29 mouse cellular contexts compared by ENCODE assay signal in genomic region chr16:8766196-8766595, GRCm38 (mm10). TPM values are rescaled to one million over a fixed set of nuclear protein-coding genes. Genes with fewer than 3 reads are reported as not detected.
DNase-seq lines count a peak whose midpoint lies in the region; ATAC-seq and TF ChIP-seq lines count a peak whose summit lies in the region.
"Had no signal": no experiment of that assay in that cellular context is flagged by ENCODE, and none has a peak within 500 bp of the region (broad histone marks: within the 10 kb centered on the region; RNA-seq: fewer than 3 reads in every experiment).

No protein-coding gene starts in this region.

- no peaks in the 10 kb centered on the region for H3K4me1 ChIP-seq in lung, postnatal 0 days (ENCODE audit: insufficient read depth, low read depth, low read length)
- H3K4me1 ChIP-seq in liver, embryonic 15.5 days (replicated peaks): peaks cover 96% of the 10 kb centered on the region
- no peaks in the 10 kb centered on the region for H3K4me1 ChIP-seq in forebrain, embryonic 13.5 days
- H3K4me1 ChIP-seq in midbrain, embryonic 13.5 days (replicated peaks): peaks cover 7% of the 10 kb centered on the region; the same call in 1 of the 2 replicates
- H3K4me1 ChIP-seq: embryonic facial prominence, embryonic 15.5 days; hindbrain, embryonic 15.5 days; lung, embryonic 15.5 days; midbrain, embryonic 12.5 days; neural tube, embryonic 12.5 days; stomach, embryonic 15.5 days had no signal

- WGBS in lung, postnatal 0 days: 43% methylated on average over 9 of the region's 9 CpGs
- 35% methylated on average over 9 of the region's 9 CpGs for WGBS in liver, embryonic 15.5 days (ENCODE audit: insufficient replicate concordance)
- 53% methylated on average over 9 of the region's 9 CpGs for WGBS in forebrain, embryonic 13.5 days
- 43% methylated on average over 9 of the region's 9 CpGs for WGBS in midbrain, embryonic 13.5 days

- H3K27me3 ChIP-seq in lung, postnatal 0 days (replicated peaks; ENCODE audit: insufficient read depth, low read length): no peaks in the 10 kb centered on the region
- peaks cover 8% of the 10 kb centered on the region; the same call in 1 of the 2 replicates for H3K27me3 ChIP-seq in liver, embryonic 15.5 days
- H3K27me3 ChIP-seq in forebrain, embryonic 13.5 days: no peaks in the 10 kb centered on the region
- H3K27me3 ChIP-seq in midbrain, embryonic 13.5 days: no peaks in the 10 kb centered on the region
- H3K27me3 ChIP-seq: CH12.LX; embryonic facial prominence, embryonic 15.5 days; hindbrain, embryonic 15.5 days; lung, embryonic 15.5 days; neural tube, embryonic 12.5 days; stomach, embryonic 15.5 days had no signal

- no peaks in the 10 kb centered on the region for H3K36me3 ChIP-seq in lung, postnatal 0 days (ENCODE audit: insufficient read depth, low read length)
- no peaks in the 10 kb centered on the region for H3K36me3 ChIP-seq in liver, embryonic 15.5 days (replicated peaks)
- H3K36me3 ChIP-seq in forebrain, embryonic 13.5 days (ENCODE audit: poor library complexity, severe bottlenecking): no peaks in the 10 kb centered on the region
- H3K36me3 ChIP-seq in midbrain, embryonic 13.5 days: no peaks in the 10 kb centered on the region
- H3K36me3 ChIP-seq: embryonic facial prominence, embryonic 15.5 days; forebrain, embryonic 10.5 days; heart, embryonic 10.5 days; hindbrain, embryonic 15.5 days; lung, embryonic 15.5 days; midbrain, embryonic 12.5 days; neural tube, embryonic 12.5 days; stomach, embryonic 15.5 days had no signal

- H3K4me3 ChIP-seq in lung, postnatal 0 days (ENCODE audit: low read depth, low read length): no peak overlapping the region
- no peak overlapping the region for H3K4me3 ChIP-seq in liver, embryonic 15.5 days (replicated peaks)
- H3K4me3 ChIP-seq in forebrain, embryonic 13.5 days: no peak overlapping the region
- no peak overlapping the region for H3K4me3 ChIP-seq in midbrain, embryonic 13.5 days (replicated peaks)
- H3K4me3 ChIP-seq: embryonic facial prominence, embryonic 15.5 days; forebrain, embryonic 10.5 days; gastrocnemius, adult 2 months; heart, embryonic 10.5 days; hindbrain, embryonic 15.5 days; lung, embryonic 15.5 days; midbrain, embryonic 12.5 days; neural tube, embryonic 12.5 days; stomach, embryonic 15.5 days had no signal

- no peak overlapping the region for H3K9ac ChIP-seq in lung, postnatal 0 days (replicated peaks; ENCODE audit: low read depth)
- H3K9ac ChIP-seq in liver, embryonic 15.5 days: no peak overlapping the region
- no peak overlapping the region for H3K9ac ChIP-seq in forebrain, embryonic 13.5 days
- no peak overlapping the region for H3K9ac ChIP-seq in midbrain, embryonic 13.5 days (replicated peaks)
- H3K9ac ChIP-seq: embryonic facial prominence, embryonic 15.5 days; hindbrain, embryonic 15.5 days; lung, embryonic 15.5 days; midbrain, embryonic 12.5 days; neural tube, embryonic 12.5 days; stomach, embryonic 15.5 days had no signal

- no peak overlapping the region for H3K27ac ChIP-seq in lung, postnatal 0 days (ENCODE audit: low read length)
- H3K27ac ChIP-seq in liver, embryonic 15.5 days (replicated peaks): peak overlapping the region; percentile 95
- H3K27ac ChIP-seq in forebrain, embryonic 13.5 days: no peak overlapping the region
- no peak overlapping the region for H3K27ac ChIP-seq in midbrain, embryonic 13.5 days
- H3K27ac ChIP-seq: embryonic facial prominence, embryonic 15.5 days; forebrain, embryonic 10.5 days; gastrocnemius, adult 2 months; heart, embryonic 10.5 days; hindbrain, embryonic 15.5 days; lung, embryonic 15.5 days; midbrain, embryonic 12.5 days; neural tube, embryonic 12.5 days; stomach, embryonic 15.5 days had no signal

- no peak for TF ChIP-seq CTCF in lung, postnatal 0 days (IDR thresholded peaks at IDR 0.05)

- H3K9me3 ChIP-seq in lung, postnatal 0 days (ENCODE audit: low read length): no peaks in the 10 kb centered on the region
- no peaks in the 10 kb centered on the region for H3K9me3 ChIP-seq in liver, embryonic 15.5 days (replicated peaks)
- H3K9me3 ChIP-seq in forebrain, embryonic 13.5 days (replicated peaks): no peaks in the 10 kb centered on the region
- no peaks in the 10 kb centered on the region for H3K9me3 ChIP-seq in midbrain, embryonic 13.5 days
- H3K9me3 ChIP-seq: embryonic facial prominence, embryonic 15.5 days; forebrain, embryonic 10.5 days; heart, embryonic 10.5 days; hindbrain, embryonic 15.5 days; lung, embryonic 15.5 days; midbrain, embryonic 12.5 days; neural tube, embryonic 12.5 days; stomach, embryonic 15.5 days had no signal

- no peak for TF ChIP-seq EP300 in lung, postnatal 0 days (IDR thresholded peaks at IDR 0.05)

- peak; percentile 23 for DNase-seq in lung, postnatal 0 days (ENCODE audit: low spot score)
- DNase-seq in lung, postnatal 10 days: no peak
- peak; percentile 68 for DNase-seq in brain, adult 2 months (ENCODE audit: low read depth, low spot score)
- DNase-seq in naive thymus-derived CD4-positive, alpha-beta T cell, adult 2 months (ENCODE audit: low read depth): peak; percentile 10
- no peak for DNase-seq in adrenal gland, adult 2 months
- DNase-seq: adrenal gland, postnatal 10 days; B cell, adult 2 months; cerebellum, adult 9-10 months; gastrocnemius, adult 2 months; heart, postnatal 4 days; kidney, adult 9 months; kidney, postnatal 14 days; retina, postnatal 1 day; right cerebral cortex, postnatal 4 days; thymus, postnatal 36 days had no signal

- ATAC-seq in lung, postnatal 0 days: no peak
- ATAC-seq in liver, embryonic 15.5 days (ENCODE audit: insufficient read depth): no peak
- no peak for ATAC-seq in forebrain, embryonic 13.5 days
- ATAC-seq in midbrain, embryonic 13.5 days: no peak
- ATAC-seq: activated CD4-positive, CD25-positive, alpha-beta regulatory T cell, adult 4 months; intestine, embryonic 16.5 days had no signal

- no peak overlapping the region for H3K4me2 ChIP-seq in lung, postnatal 0 days (replicated peaks; ENCODE audit: low read depth, low read length)
- no peak overlapping the region for H3K4me2 ChIP-seq in liver, embryonic 15.5 days
- no peak overlapping the region for H3K4me2 ChIP-seq in forebrain, embryonic 13.5 days
- no peak overlapping the region for H3K4me2 ChIP-seq in midbrain, embryonic 13.5 days (replicated peaks)
- H3K4me2 ChIP-seq: embryonic facial prominence, embryonic 15.5 days; hindbrain, embryonic 15.5 days; lung, embryonic 15.5 days; midbrain, embryonic 12.5 days; neural tube, embryonic 12.5 days; stomach, embryonic 15.5 days had no signal

RNA-seq across cellular contexts. Expression of gene Usp7, which starts 25.9 kb away (rescaled TPM):
- 16.5 and 17.6 TPM in 2 replicates for polyA plus RNA-seq in lung, postnatal 0 days (2015; fragmentation: Nextera tagmentation; extraction: Ambion mirVana)
- 24.4 and 29.4 TPM in 2 replicates for polyA plus RNA-seq in liver, embryonic 15.5 days (2015; fragmentation: Nextera tagmentation; extraction: Ambion mirVana)
- total RNA-seq in adrenal gland, adult 2 months (2021): 100 to 1,000 TPM in 1 of 2 experiments, 10 to 100 TPM in 1; 83.9 to 128 TPM
- 6.8 and 9.6 TPM in 2 replicates for polyA plus RNA-seq in adrenal gland, adult 2 months (2012; rRNA removed)
- polyA plus RNA-seq in forebrain, embryonic 13.5 days (2015; fragmentation: Nextera tagmentation; extraction: Ambion mirVana): 29.6 and 42.3 TPM in 2 replicates
- 30.3 and 38.7 TPM in 2 replicates for polyA plus RNA-seq in midbrain, embryonic 13.5 days (2015; fragmentation: Nextera tagmentation; extraction: Ambion mirVana)

Comparison
In these comparisons a context has a peak if more than half of its experiments do, and no peak if none do; other contexts are left out.
1. DNase-seq: peak in lung, postnatal 0 days (single experiment), brain, adult 2 months (single experiment) and naive thymus-derived CD4-positive, alpha-beta T cell, adult 2 months (single experiment); none in lung, postnatal 10 days (single experiment) and adrenal gland, adult 2 months (single experiment).